Mouse (Mus musculus) lung, adult 2 months (tissue): Measurements from ENCODE around the gene Pld4. TPM values are rescaled to one million over a fixed set of nuclear protein-coding genes. Genes with fewer than 3 reads are reported as not detected.

Experiments used
- DNase-seq: peaks from one replicate; pipeline ENCODE4 v3.0.0; 2022
- H3K4me1 ChIP-seq: fragments of 200-500 bp; 2 replicates; pipeline ENCODE4 v1.6.1; 2011; ENCODE audit warnings: low read length; ENCODE audit not compliant: control insufficient read depth, insufficient read depth
- H3K4me3 ChIP-seq: fragments of 200-500 bp; replicated peaks from 2 replicates; pipeline ENCODE3; 2011; ENCODE audit warnings: low read depth, mild to moderate bottlenecking, control low read depth, low read length; ENCODE audit errors: extremely low read depth
- CTCF ChIP-seq: fragments of 200-500 bp; IDR thresholded peaks from 2 replicates; pipeline ENCODE4 v1.5.1; 2011; ENCODE audit warnings: mild to moderate bottlenecking, low read length, control low read depth; ENCODE audit not compliant: insufficient read depth
- POLR2A ChIP-seq: fragments of 200-500 bp; IDR thresholded peaks from 2 replicates; pipeline ENCODE4 v1.6.1; 2011; ENCODE audit warnings: low read depth, mild to moderate bottlenecking, control low read depth, low read length, borderline replicate concordance; ENCODE audit errors: extremely low read depth
- WGBS: fragments of 180-500 bp; shearing (Covaris S2); methylation state at CpG from one replicate; pipeline ENCODE4 v1.1.7; 2018; 5-methylcytosine and 5-hydroxymethylcytosine counted together
- polyA plus RNA-seq: library from polyadenylated mRNA; depleted of rRNA; stranded (reverse); fragments of >200 nt; gene quantifications from 2 replicates; pipeline ENCODE4 v1.2.3, GENCODE M21; 2012; rRNA removed

The Pld4 gene
- 78.2 and 90.1 TPM in 2 replicates for polyA plus RNA-seq

DNA sequence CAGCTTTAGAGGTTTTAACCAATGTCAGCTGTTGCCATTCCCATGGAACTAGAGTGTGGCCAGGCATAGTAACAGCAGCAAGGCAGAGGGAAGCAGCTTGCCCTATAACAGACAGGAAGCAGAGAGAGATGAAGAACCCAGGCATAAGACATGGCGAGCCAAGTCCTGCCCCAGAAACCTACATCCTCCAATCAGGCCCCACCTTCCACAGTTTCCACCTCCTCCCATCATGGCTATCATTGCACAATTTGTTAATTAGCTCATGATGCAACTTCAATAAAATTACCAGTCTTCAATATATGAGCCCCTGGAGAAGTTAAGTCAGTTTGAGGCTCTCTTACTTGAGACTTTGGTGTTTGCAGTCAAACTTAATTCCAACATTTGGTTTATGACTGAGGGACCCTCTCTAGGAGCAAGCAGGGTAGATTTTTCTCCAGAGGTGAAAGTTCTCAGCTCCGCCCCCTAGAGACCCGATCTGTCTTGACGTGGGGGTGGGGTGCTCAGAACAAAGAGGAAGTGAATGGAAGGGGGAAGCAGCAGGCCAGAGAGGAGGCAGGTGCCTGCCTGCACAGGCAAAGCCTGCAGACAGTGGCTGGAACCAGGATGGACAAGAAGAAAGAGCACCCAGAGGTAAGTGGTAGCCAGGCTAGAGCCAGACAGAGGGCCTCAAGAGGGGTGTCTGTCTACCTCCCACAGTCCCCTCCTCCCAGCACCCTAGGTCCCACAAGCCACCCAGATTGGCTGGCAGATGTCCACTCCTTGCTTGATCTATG is at the start of gene Pld4:
Gene Pld4, plus strand, starts transcription at position 502 of the 773 bp plus-strand sequence.
- 41% methylated on average over 4 of the region's 4 CpGs for WGBS
- H3K4me3 ChIP-seq = no peak within 1 kb of the TSS
- TF ChIP-seq CTCF = no peak
- no peak for TF ChIP-seq POLR2A
- H3K4me1 ChIP-seq = no peaks in the 10 kb centered on the region
- DNase-seq = peak; percentile 5

- H3K4me1 ChIP-seq = no peaks in the 10 kb centered on the region
- WGBS = 41% methylated on average over 3 of the region's 3 CpGs
- H3K4me3 ChIP-seq = no peak overlapping the region
- TF ChIP-seq POLR2A (no peak), CTCF (no peak)
- DNase-seq = no peak
Measured at GRCm38 (mm10) chr12:112713984-112714383, 46.5 kb upstream of the Pld4 start.

DNA sequence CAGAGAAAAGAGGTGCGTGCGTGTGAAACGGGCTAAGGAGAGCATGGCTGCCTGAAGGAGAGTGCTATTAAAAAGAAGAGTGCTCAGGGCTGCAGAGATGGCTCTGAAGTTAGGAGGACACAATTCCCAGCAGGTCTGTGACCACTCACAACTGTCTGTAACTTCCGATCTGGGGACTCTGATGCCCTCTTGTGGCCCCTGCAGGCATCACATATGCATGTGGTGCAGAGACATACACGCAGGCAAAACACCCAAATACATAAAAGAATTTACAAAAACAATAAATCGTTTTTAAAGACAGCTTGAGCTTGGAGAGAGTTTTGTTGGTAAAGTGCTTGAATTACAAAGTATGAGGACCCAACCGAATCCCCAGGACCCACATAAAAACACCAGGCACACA is 43.3 kb upstream of the Pld4 start:
- 25% methylated on average over 7 of the region's 7 CpGs for WGBS
- Histone ChIP-seq H3K4me3 (no peak overlapping the region), H3K4me1 (no peaks in the 10 kb centered on the region; the same call in 1 of the 2 replicates)
- TF ChIP-seq CTCF (peak; percentile 82), POLR2A (no peak)
- peak; percentile 46 for DNase-seq

- H3K4me3 ChIP-seq = no peak overlapping the region
- no peak for DNase-seq
- 67% methylated on average over 5 of the region's 5 CpGs for WGBS
- TF ChIP-seq CTCF (no peak), POLR2A (no peak)
- H3K4me1 ChIP-seq = peaks cover 3% of the 10 kb centered on the region
Measured at GRCm38 (mm10) chr12:112718995-112719394, 41.5 kb upstream of the Pld4 start.

DNA sequence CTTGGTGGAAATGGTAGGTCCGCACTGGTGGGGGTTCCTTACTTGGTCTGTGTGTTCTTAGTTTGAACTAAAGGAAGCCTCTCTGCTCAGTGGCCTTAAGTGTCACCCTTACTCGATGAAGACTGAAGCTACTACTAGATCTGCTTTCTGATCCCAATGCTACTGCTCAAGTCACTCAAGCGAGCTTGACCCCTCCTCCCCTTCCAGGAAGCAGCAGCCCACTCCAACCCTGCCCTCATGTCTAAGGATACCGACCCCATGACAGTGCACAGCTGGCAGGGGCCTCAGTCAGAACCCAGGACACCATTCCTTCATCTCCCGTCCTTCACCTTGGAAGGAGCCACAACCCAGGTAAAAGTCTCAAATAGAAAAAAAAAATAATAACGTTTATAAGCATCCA is 40.2 kb upstream of the Pld4 start, which contains the start of gene Cep170b:
Gene Cep170b, plus strand, starts transcription at position 240 of the 400 bp plus-strand sequence.
- TF ChIP-seq POLR2A (no peak), CTCF (no peak)
- WGBS = 60% methylated on average over 6 of the region's 6 CpGs
- Histone ChIP-seq H3K4me3 (peak within 1 kb of the TSS; percentile 69), H3K4me1 (peaks cover 3% of the 10 kb centered on the region)
- DNase-seq = no peak

- Histone ChIP-seq H3K4me3 (peak overlapping the region; percentile 69), H3K4me1 (peaks cover 3% of the 10 kb centered on the region)
- TF ChIP-seq CTCF (no peak), POLR2A (no peak)
- WGBS = 61% methylated on average over 12 of the region's 12 CpGs
- DNase-seq = no peak
Measured at GRCm38 (mm10) chr12:112720890-112721423, 39.5 kb upstream of the Pld4 start.

DNA sequence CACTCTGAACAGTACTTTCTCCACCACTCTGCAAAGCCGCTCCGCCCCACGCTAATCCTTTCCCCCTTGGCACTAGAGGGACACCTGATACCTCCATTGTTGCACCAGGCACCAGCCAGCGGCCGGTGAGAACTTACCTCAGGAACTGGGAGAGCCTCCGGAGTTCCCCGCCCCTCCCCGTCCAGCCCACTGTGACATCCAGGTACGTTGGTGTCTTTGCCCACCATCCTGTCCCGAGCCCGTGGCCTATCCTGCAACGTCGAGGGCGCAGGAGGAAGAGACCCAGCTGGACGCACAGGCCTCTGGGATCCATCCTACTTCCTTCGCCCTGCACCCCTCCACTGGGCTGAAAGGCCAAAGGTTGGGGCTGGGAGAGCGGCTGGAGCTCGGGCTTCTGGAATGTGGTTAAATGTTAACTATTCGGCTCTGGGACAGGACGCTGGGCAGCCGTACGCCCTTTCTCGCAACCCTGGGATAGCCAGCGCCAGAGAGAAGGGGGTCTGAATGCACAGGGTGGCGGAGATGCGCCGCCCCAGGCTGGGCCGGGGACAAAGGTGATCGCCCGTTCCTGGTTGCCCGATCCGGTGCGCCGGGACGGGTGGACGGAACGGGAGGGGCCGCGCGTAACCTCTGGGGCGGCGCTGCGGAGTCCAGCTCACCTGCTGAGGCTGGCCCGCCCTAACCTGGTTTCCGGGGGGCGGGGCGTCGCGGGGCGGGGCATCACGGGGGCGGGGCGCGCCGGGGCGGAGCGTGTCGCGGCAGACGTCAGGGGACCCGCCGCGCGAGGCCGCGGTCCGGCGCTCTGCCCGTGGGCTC is 38.8 kb upstream of the Pld4 start:
- Histone ChIP-seq H3K4me1 (peaks cover 3% of the 10 kb centered on the region), H3K4me3 (peak overlapping the region; percentile 69)
- TF ChIP-seq CTCF = no peak
- peak; percentile 55; the same call in 1 of the 2 replicates for TF ChIP-seq POLR2A
- 12% methylated on average over 57 of the region's 69 CpGs for WGBS
- peak; percentile 76 for DNase-seq

DNA sequence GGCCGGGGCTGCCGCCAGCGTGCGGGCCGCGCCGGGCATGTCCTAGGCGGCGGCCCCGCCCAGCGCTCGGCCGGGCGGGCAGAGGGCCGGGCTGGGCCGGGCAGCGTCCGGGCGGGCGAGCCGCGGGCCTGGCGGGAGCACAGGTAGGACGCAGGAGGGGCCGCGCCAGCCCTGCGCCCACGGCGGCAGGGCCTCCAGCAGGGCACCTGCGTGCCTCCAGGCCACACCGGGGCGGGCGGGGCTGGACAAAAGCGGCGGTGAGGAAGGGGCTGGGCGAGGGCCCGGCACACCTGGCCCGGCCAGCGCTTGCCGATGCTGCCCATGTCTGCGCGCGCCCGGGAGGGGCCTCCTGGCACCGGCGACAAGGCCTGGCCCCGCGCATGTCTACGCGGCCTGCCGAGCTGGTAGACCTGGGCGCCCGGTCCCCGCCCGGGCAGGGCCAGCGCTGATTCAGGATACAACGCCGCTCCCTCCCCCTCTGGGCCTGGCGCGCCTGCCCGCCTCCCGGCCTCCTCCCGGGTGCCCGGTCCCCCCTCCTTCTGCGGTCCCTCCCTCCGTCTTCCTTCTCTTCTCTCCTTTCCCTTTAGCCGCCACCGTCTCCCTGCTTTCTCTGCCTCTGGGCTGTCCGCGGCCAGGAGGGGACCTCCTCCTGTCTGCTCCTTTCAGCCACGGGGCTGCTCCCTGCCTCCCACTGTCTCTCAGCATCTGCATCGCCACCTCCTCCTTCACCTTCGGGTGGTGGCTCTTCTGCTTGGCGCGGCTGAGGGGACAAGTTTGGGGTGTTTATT is 38.0 kb upstream of the Pld4 start:
- Histone ChIP-seq H3K4me3 (peak overlapping the region; percentile 62), H3K4me1 (peaks cover 3% of the 10 kb centered on the region)
- no peak for TF ChIP-seq CTCF
- 0 out of 2 replicates have a peak, but pooled peaks have one; percentile 7 for TF ChIP-seq POLR2A
- 4% methylated on average over 70 of the region's 75 CpGs for WGBS
- peak; percentile 68 for DNase-seq

DNA sequence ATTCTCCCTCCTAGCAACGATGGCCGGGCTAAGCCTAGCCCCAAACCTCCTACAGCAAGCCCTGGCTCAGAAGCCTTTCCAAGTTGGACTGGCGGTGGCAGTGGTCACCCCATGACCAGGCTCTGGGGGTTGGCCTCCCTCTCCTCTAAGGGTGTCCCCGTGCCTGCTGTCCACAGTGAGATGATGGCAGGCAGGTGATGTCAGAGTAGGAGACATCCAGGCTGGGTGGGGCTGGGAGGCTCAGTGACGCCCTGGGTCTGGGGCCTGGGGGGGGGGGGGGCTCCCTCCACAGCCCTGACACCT is 37.5 kb upstream of the Pld4 start:
- Histone ChIP-seq H3K4me1 (peaks cover 3% of the 10 kb centered on the region), H3K4me3 (peak overlapping the region; percentile 62)
- TF ChIP-seq POLR2A (no peak), CTCF (no peak)
- WGBS = 15% methylated on average over 5 of the region's 5 CpGs
- no peak for DNase-seq
